Mouse (Mus musculus) G1E (cell line): ENCODE measurements at regions not wholly inside any gene's neighbourhood (a gene's known extent, or its start where the extent isn't known, plus 50 kb on each side); places are given as distances from the start of the nearest gene placed in this dataset.

Experiments used
- ATAC-seq: 2 replicates; pipeline ENCODE4 v1.8.0; 2016; ENCODE audit warnings: mild to moderate bottlenecking; ENCODE audit not compliant: insufficient number of reproducible peaks, poor library complexity, low FRiP score, severe bottlenecking; ENCODE audit errors: extremely low read depth
- DNase-seq: peaks from one replicate; pipeline ENCODE4 v3.0.0; 2012; ENCODE audit warnings: low spot score
- H3K27me3 ChIP-seq: 2 replicates; pipeline ENCODE4 v1.6.1; 2012; ENCODE audit warnings: mild to moderate bottlenecking, low read length, inconsistent platforms; ENCODE audit not compliant: insufficient read depth
- H3K36me3 ChIP-seq: replicated peaks from 2 replicates; pipeline ENCODE3; 2012; ENCODE audit warnings: mild to moderate bottlenecking, inconsistent platforms
- H3K4me1 ChIP-seq: 2 replicates; pipeline ENCODE4 v1.6.1; 2012; ENCODE audit warnings: low read depth, low read length, inconsistent platforms, mixed read lengths; ENCODE audit not compliant: insufficient read depth
- H3K4me3 ChIP-seq: 2 replicates; pipeline ENCODE4 v1.5.1; 2012; ENCODE audit warnings: low read depth, mild to moderate bottlenecking, inconsistent platforms, low read length, moderate library complexity, mixed read lengths
- H3K9me3 ChIP-seq: replicated peaks from 2 replicates; pipeline ENCODE4 v1.6.1; 2012; ENCODE audit warnings: inconsistent platforms
- CTCF ChIP-seq: IDR thresholded peaks from 2 replicates; pipeline ENCODE4 v1.5.1; 2012; ENCODE audit warnings: low read depth, low read length, inconsistent platforms, mixed read lengths
- GATA1 ChIP-seq: IDR thresholded peaks from 2 replicates; pipeline ENCODE4 v1.6.1; 2012; ENCODE audit warnings: borderline replicate concordance, low read length, inconsistent platforms, mixed read lengths
- GATA2 ChIP-seq: IDR thresholded peaks from 2 replicates; pipeline ENCODE4 v1.6.1; 2012; ENCODE audit warnings: low read depth, low read length, inconsistent platforms, borderline replicate concordance
- POLR2AphosphoS5 ChIP-seq: IDR thresholded peaks from 2 replicates; pipeline ENCODE4 v1.6.1; 2012; ENCODE audit warnings: low read depth, low read length, inconsistent platforms; ENCODE audit not compliant: insufficient replicate concordance
- TAL1 ChIP-seq: conservative IDR thresholded peaks from 2 replicates; pipeline ENCODE4 v1.6.1; 2012; ENCODE audit warnings: low read depth, low read length, inconsistent platforms, mixed read lengths

- TF ChIP-seq GATA2 = no peak
- no peak for TF ChIP-seq POLR2AphosphoS5
- TF ChIP-seq CTCF = no peak
- no peak for TF ChIP-seq TAL1
- no peak for TF ChIP-seq GATA1
- Histone ChIP-seq H3K4me3 (no peak overlapping the region), H3K27me3 (no peaks in the 10 kb centered on the region), H3K9me3 (no peaks in the 10 kb centered on the region), H3K36me3 (no peaks in the 10 kb centered on the region), H3K4me1 (peaks cover 2% of the 10 kb centered on the region; the same call in 1 of the 2 replicates)
- ATAC-seq = no peak
- no peak for DNase-seq
Measured at GRCm38 (mm10) chr6:7790040-7790439, 54.6 kb upstream of the C1galt1 start.

- H3K36me3 ChIP-seq = no peaks in the 10 kb centered on the region
- TF ChIP-seq CTCF (no peak), POLR2AphosphoS5 (no peak), GATA2 (no peak), GATA1 (no peak), TAL1 (no peak)
- H3K4me3 ChIP-seq = no peak overlapping the region
- H3K9me3 ChIP-seq = no peaks in the 10 kb centered on the region
- no peak for ATAC-seq
- no peaks in the 10 kb centered on the region for H3K27me3 ChIP-seq
- no peak for DNase-seq
- peaks cover 2% of the 10 kb centered on the region; the same call in 1 of the 2 replicates for H3K4me1 ChIP-seq
Measured at GRCm38 (mm10) chr6:7789071-7789470, 55.6 kb upstream of the C1galt1 start.

- Histone ChIP-seq H3K36me3 (no peaks in the 10 kb centered on the region), H3K4me1 (peaks cover 11% of the 10 kb centered on the region), H3K4me3 (no peak overlapping the region), H3K9me3 (no peaks in the 10 kb centered on the region), H3K27me3 (no peaks in the 10 kb centered on the region)
- no peak for TF ChIP-seq POLR2AphosphoS5
- TF ChIP-seq GATA2 = no peak
- no peak for TF ChIP-seq TAL1
- TF ChIP-seq GATA1 = no peak
- TF ChIP-seq CTCF = no peak
- ATAC-seq = no peak
- DNase-seq = no peak
Measured at GRCm38 (mm10) chr6:7785407-7785806, 59.2 kb upstream of the C1galt1 start.

- TF ChIP-seq CTCF = no peak
- TF ChIP-seq TAL1 = peak; percentile 43
- TF ChIP-seq POLR2AphosphoS5 = no peak
- no peak for TF ChIP-seq GATA2
- no peak for TF ChIP-seq GATA1
- ATAC-seq = peak; percentile 63
- Histone ChIP-seq H3K4me3 (no peak overlapping the region), H3K4me1 (peaks cover 29% of the 10 kb centered on the region), H3K36me3 (no peaks in the 10 kb centered on the region), H3K27me3 (no peaks in the 10 kb centered on the region), H3K9me3 (no peaks in the 10 kb centered on the region)
- no peak for DNase-seq
Measured at GRCm38 (mm10) chr6:7783059-7783458, 61.6 kb upstream of the C1galt1 start.

GRCm38 (mm10) chr6:7779959-7780358, 64.7 kb upstream of the C1galt1 start:
- Histone ChIP-seq H3K9me3 (no peaks in the 10 kb centered on the region), H3K4me3 (no peak overlapping the region), H3K4me1 (peaks cover 27% of the 10 kb centered on the region), H3K27me3 (no peaks in the 10 kb centered on the region), H3K36me3 (no peaks in the 10 kb centered on the region)
- ATAC-seq (no peak), DNase-seq (no peak)
- no peak for TF ChIP-seq GATA1
- no peak for TF ChIP-seq GATA2
- TF ChIP-seq TAL1 = no peak
- TF ChIP-seq CTCF = no peak
- TF ChIP-seq POLR2AphosphoS5 = no peak

- Histone ChIP-seq H3K9me3 (no peaks in the 10 kb centered on the region), H3K27me3 (peaks cover 3% of the 10 kb centered on the region; the same call in 1 of the 2 replicates), H3K4me3 (no peak overlapping the region), H3K36me3 (no peaks in the 10 kb centered on the region), H3K4me1 (peaks cover 27% of the 10 kb centered on the region)
- ATAC-seq (no peak), DNase-seq (no peak)
- TF ChIP-seq GATA1 (no peak), CTCF (no peak), POLR2AphosphoS5 (no peak), GATA2 (no peak), TAL1 (no peak)
Measured at GRCm38 (mm10) chr6:7778642-7779404, 65.8 kb upstream of the C1galt1 start.
